Mouse (Mus musculus) midbrain, embryonic 16.5 days (tissue): ENCODE measurements around the gene Cps1. TPM values are rescaled to one million over a fixed set of nuclear protein-coding genes. Genes with fewer than 3 reads are reported as not detected.

Experiments used
- ATAC-seq: fragments of 200-750 bp; cut with Nextera tagmentation; 2 replicates; pipeline ENCODE4 v1.8.0; 2017; ENCODE audit warnings: moderate TSS enrichment
- H3K27ac ChIP-seq: fragments of 300-500 bp; sonication (generic); 2 replicates; pipeline ENCODE4 v1.5.1; 2014; ENCODE audit warnings: mild to moderate bottlenecking, low read length, mixed read lengths
- H3K27me3 ChIP-seq: fragments of 300-500 bp; sonication (generic); 2 replicates; pipeline ENCODE4 v1.6.1; 2014; ENCODE audit warnings: low read depth, low read length, mixed read lengths; ENCODE audit not compliant: control insufficient read depth, insufficient read depth
- H3K36me3 ChIP-seq: fragments of 300-500 bp; sonication (generic); 2 replicates; pipeline ENCODE4 v1.6.1; 2014; ENCODE audit warnings: mild to moderate bottlenecking, low read length, moderate library complexity, mixed read lengths; ENCODE audit not compliant: control insufficient read depth, insufficient read depth
- H3K4me1 ChIP-seq: fragments of 300-500 bp; sonication (generic); 2 replicates; pipeline ENCODE4 v1.6.1; 2014; ENCODE audit warnings: mild to moderate bottlenecking, low read length, mixed read lengths; ENCODE audit not compliant: control insufficient read depth, insufficient read depth
- H3K4me2 ChIP-seq: fragments of 300-500 bp; sonication (generic); 2 replicates; pipeline ENCODE4 v1.6.1; 2014; ENCODE audit warnings: mild to moderate bottlenecking, low read length, mixed read lengths
- H3K4me3 ChIP-seq: fragments of 300-500 bp; sonication (generic); 2 replicates; pipeline ENCODE4 v1.5.1; 2014; ENCODE audit warnings: low read depth, mild to moderate bottlenecking, low read length, moderate library complexity, mixed read lengths
- H3K9ac ChIP-seq: fragments of 300-500 bp; sonication (generic); 2 replicates; pipeline ENCODE4 v1.6.1; 2014; ENCODE audit warnings: low read depth, low read length, mixed read lengths
- H3K9me3 ChIP-seq: fragments of 300-500 bp; sonication (generic); replicated peaks from 2 replicates; pipeline ENCODE4 v1.6.1; 2014; ENCODE audit warnings: mild to moderate bottlenecking, low read length, mixed read lengths; ENCODE audit not compliant: control insufficient read depth, poor library complexity, severe bottlenecking
- WGBS: fragments of 180-500 bp; shearing (Covaris S2); extraction: QIAGEN DNeasy Blood & Tissue Kit; methylation state at CpG from one replicate; pipeline ENCODE4 v1.1.7; 2014; 5-methylcytosine and 5-hydroxymethylcytosine counted together
- polyA plus RNA-seq: library from polyadenylated mRNA; unstranded; fragments of >200 nt; fragmentation: Nextera tagmentation; extraction: Ambion mirVana; gene quantifications from 2 replicates; pipeline ENCODE4 v1.2.1, GENCODE M21; 2015

The Cps1 gene
- polyA plus RNA-seq, 1 experiment from 2014 or later, result 0.24 TPM

DNA sequence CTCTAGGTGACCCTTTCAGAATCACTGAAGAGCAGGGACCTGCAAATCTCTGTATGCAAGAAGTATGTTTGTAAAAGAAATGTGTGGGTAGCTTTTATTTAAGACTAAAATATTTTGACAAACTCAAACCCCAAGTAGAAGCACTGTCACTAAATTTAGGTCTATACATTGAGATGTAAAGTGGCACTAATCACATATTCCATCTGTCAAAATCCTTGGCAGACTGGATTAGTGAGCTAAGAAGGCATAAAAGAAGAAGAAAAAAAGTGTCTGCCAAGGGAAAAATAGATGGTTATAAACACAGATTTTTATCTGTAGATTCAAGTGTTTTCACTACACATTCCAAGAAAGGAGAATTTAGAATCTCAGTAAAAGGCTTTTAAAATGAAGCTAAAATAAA lies 145.6 kb downstream of the Cps1 start:
- Histone ChIP-seq H3K4me1 (no peaks in the 10 kb centered on the region), H3K27ac (no peak overlapping the region), H3K4me3 (no peak overlapping the region), H3K9ac (no peak overlapping the region), H3K36me3 (no peaks in the 10 kb centered on the region), H3K27me3 (no peaks in the 10 kb centered on the region), H3K9me3 (no peaks in the 10 kb centered on the region), H3K4me2 (no peak overlapping the region)
- no peak for ATAC-seq

DNA sequence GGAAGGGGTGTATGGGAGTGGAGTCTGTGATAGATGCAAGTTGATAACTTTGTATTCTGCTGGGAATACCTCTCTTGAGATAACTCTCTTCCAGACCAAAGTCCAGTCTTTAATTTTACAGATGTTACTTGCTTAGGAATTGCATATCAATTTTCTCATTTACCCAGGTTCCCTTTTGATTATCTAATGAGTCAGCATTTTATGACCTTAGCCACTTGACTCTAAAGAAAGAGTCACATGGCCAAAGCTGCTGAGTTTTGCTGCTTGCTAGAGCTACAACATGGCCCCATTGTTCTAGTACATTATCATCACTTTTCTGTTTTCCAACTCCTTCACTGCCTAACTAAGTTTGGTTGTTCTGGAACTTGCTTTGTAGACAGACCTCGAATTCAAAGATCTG lies 153.4 kb downstream of the Cps1 start:
- no peak for ATAC-seq
- Histone ChIP-seq H3K27ac (no peak overlapping the region), H3K4me1 (no peaks in the 10 kb centered on the region), H3K4me3 (no peak overlapping the region), H3K27me3 (no peaks in the 10 kb centered on the region), H3K36me3 (no peaks in the 10 kb centered on the region), H3K9ac (no peak overlapping the region), H3K9me3 (no peaks in the 10 kb centered on the region), H3K4me2 (no peak overlapping the region)
- 93% methylated on average over 1 of the region's 1 CpGs for WGBS

Other genes starting within 250 kb of the Cps1 start
- gene Myl1, start 177.6 kb upstream of the Cps1 start, polyA plus RNA-seq, result 0.63 and 1.0 TPM in 2 replicates
- 164 and 172 TPM in 2 replicates for gene Lancl1, start 84.2 kb upstream of the Cps1 start, polyA plus RNA-seq